Mouse (Mus musculus): ENCODE results near the gene Olfr16. TPM values are rescaled to one million over a fixed set of nuclear protein-coding genes. Genes with fewer than 3 reads are reported as not detected.

The Olfr16 gene
- polyA plus RNA-seq, 1 experiment, result not detected

- no peak for DNase-seq (ENCODE audit: low read depth in 1 of 2, low spot score in 2 of 2)
- Histone ChIP-seq H3K4me3 (ENCODE audit: extremely low read depth, insufficient read depth, insufficient read length) (no peak overlapping the region), H3K27ac (ENCODE audit: insufficient read depth, low read length) (no peak overlapping the region), H3K27me3 (ENCODE audit: control insufficient read depth, insufficient read depth, low read length) (no peaks in the 10 kb centered on the region), H3K4me1 (ENCODE audit: control insufficient read depth, insufficient read depth, insufficient read length) (no peaks in the 10 kb centered on the region), H3K36me3 (ENCODE audit: control insufficient read depth, insufficient read depth, low read length) (no peaks in the 10 kb centered on the region)
- TF ChIP-seq CTCF (IDR thresholded peaks at IDR 0.05; ENCODE audit: extremely low read depth, insufficient read depth, insufficient read length, insufficient replicate concordance), result no peak
- no peak for TF ChIP-seq POLR2A (IDR thresholded peaks at IDR 0.05; ENCODE audit: low read depth, low read length)
- WGBS, result 54% methylated on average over 1 of the region's 1 CpGs
These were observed 10.2 kb downstream of the Olfr16 start for GRCm38 (mm10) chr1:172960452-172960851.

GRCm38 (mm10) chr1:172989794-172990634, 39.8 kb downstream of the Olfr16 start:
- DNase-seq (ENCODE audit: low read depth in 1 of 2, low spot score in 2 of 2), result no peak
- no peak overlapping the region for H3K4me3 ChIP-seq (ENCODE audit: extremely low read depth, insufficient read depth, insufficient read length)
- H3K27ac ChIP-seq (ENCODE audit: insufficient read depth, low read length), result no peak overlapping the region
- WGBS, result 68% methylated on average over 12 of the region's 12 CpGs
- no peaks in the 10 kb centered on the region for H3K4me1 ChIP-seq (ENCODE audit: control insufficient read depth, insufficient read depth, insufficient read length)
- H3K36me3 ChIP-seq (ENCODE audit: control insufficient read depth, insufficient read depth, low read length), result no peaks in the 10 kb centered on the region
- TF ChIP-seq POLR2A (IDR thresholded peaks at IDR 0.05; ENCODE audit: low read depth, low read length) (no peak), CTCF (IDR thresholded peaks at IDR 0.05; ENCODE audit: extremely low read depth, insufficient read depth, insufficient read length, insufficient replicate concordance) (no peak)
- no peaks in the 10 kb centered on the region for H3K27me3 ChIP-seq (ENCODE audit: control insufficient read depth, insufficient read depth, low read length)

DNA sequence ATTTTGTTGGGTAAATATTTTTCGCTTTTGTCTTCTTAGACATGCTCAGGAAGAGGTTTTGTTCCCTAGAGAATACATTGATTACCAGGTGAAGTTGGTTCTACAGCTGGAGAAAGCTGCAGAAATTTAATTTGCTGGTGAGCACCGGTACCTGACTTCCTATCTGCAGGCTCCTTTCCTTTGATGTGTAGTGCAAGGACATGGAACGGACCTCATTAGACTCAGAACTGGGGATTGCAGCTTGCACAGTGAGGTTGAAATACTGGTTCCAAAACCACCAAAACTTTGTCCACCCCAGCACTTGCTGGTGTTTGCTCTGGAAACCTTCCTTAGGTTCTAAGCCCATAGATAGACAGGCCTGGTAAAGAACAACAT, 40.4 kb downstream of the Olfr16 start:
- no peak for DNase-seq (ENCODE audit: low read depth in 1 of 2, low spot score in 2 of 2)
- Histone ChIP-seq H3K36me3 (ENCODE audit: control insufficient read depth, insufficient read depth, low read length) (no peaks in the 10 kb centered on the region), H3K4me1 (ENCODE audit: control insufficient read depth, insufficient read depth, insufficient read length) (no peaks in the 10 kb centered on the region), H3K27ac (ENCODE audit: insufficient read depth, low read length) (no peak overlapping the region), H3K4me3 (ENCODE audit: extremely low read depth, insufficient read depth, insufficient read length) (no peak overlapping the region), H3K27me3 (ENCODE audit: control insufficient read depth, insufficient read depth, low read length) (no peaks in the 10 kb centered on the region)
- TF ChIP-seq POLR2A (IDR thresholded peaks at IDR 0.05; ENCODE audit: low read depth, low read length) (no peak), CTCF (IDR thresholded peaks at IDR 0.05; ENCODE audit: extremely low read depth, insufficient read depth, insufficient read length, insufficient replicate concordance) (no peak)
- WGBS, result 75% methylated on average over 3 of the region's 3 CpGs

Other genes starting within 250 kb of the Olfr16 start
- not detected in 2 replicates for gene Apcs, start 55.4 kb upstream of the Olfr16 start, polyA plus RNA-seq (2012; rRNA removed)
- gene Olfr1408, start 187.0 kb downstream of the Olfr16 start, polyA plus RNA-seq (2012; rRNA removed), result not detected in 2 replicates
- not detected in 2 replicates for gene Olfr1406, start 240.2 kb downstream of the Olfr16 start, polyA plus RNA-seq (2012; rRNA removed)
- gene Olfr218, start 247.4 kb downstream of the Olfr16 start, polyA plus RNA-seq (2012; rRNA removed), result not detected in 2 replicates

All from spleen, adult 2 months (tissue).